Mouse (Mus musculus) spleen, postnatal 4 days (tissue): ENCODE measurements at regions not wholly inside any gene's neighbourhood (a gene's known extent, or its start where the extent isn't known, plus 50 kb on each side); places are given as distances from the start of the nearest gene placed in this dataset.
A peak's percentile ranks its signal among the peaks of the same experiment; 100 is the strongest.
"Not testable (repeated sequence)": the region's sequence is repeated elsewhere in the genome, so short reads cannot be mapped to it uniquely, and the experiment has no call there.

ENCODE experiments used
- DNase-seq, 2 experiments: peaks; one replicate each; pipeline ENCODE4 v3.0.0; 2022; ENCODE audit warnings: low spot score in 2 of 2

DNA sequence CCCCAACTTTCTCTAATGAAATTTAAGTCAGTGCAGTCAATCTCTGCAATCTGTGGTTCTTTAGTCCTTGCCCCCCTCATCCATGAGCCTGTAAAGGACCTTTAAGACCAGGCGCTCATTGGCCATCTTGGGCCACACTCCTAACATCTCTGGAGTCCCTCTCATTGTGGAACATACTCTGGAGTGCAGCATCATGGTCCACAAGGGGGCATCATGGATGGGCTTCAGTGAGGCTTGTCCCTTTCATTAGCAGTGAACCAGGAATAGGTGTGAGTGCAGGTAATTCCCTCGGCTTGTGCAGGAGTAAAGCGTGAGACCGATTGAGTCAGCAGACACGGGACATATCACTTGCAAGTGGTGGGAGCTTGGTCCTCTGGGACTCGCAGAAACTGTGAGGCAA, 137.7 kb downstream of the Sall1 start:
- no peak for DNase-seq

DNA sequence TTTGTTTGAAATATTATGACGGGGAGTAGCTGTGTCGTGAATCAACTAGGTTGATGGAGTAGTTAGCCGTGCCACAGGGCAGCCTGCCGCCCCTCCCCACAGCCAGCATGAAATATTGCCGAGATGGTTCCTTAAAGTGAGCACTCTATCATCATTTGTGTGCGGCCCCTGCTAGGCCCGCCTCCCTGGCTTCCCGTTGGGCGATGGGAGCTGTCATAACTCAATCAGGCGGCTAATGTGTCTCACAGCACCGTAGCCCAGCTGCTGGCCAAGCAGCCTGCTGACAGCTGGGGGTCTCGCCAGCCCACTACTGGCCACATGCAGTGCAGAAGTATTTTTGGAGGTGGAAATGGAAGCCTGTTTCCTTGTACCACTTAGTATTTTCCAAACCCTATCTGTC, 140.9 kb downstream of the Sall1 start:
- DNase-seq: no peak

DNA sequence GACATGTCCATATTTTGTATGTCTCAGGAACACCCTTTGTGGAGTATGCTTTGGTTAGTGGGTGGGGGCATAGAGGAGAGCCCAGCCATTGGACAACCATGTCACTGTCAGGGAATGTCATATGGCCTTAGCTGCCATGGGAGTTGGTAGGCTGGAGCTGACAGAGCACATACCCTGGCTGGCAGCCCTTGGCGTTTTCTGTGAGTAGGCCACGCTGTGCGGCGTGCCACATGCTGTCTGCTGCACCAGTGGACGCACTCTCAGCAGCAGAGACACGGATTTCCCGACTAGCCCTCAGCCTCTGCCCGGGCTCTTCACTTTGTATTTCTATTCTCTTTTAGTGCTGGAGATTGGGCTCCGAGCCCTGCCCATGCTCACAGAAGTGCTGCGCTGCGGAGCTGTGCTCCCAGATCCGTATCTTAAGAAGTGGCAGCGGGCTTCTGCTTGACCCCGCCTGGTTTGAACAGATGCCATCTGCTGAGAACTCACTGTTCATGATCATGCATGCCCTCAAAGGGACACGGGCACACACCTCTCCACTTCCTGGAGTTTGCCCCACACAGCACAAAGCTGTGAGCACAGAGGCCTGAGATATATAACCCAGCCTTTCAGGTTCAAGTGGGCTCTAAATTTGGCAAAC, 160.1 kb downstream of the Sall1 start:
- no peak for DNase-seq

DNA sequence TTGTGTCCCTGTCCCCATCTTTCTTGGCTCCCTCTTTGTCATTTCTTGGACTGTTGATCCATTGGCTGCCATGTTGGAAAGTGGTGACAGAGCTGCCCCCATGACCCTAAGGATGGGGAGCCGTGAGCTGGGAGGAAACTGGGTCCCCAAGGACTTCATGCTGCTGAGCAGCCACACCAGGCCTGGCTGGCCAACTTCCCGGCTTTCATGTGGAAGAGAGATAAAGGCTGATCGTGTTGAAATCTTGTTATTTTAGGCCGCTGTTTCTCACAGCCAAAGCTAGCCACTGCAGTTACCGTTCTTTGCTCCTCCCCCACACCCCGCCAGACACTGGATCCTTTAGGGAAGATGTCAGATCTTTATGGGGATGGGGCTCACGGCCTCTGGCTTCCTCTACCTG, 164.1 kb downstream of the Sall1 start:
- DNase-seq: no peak

DNA sequence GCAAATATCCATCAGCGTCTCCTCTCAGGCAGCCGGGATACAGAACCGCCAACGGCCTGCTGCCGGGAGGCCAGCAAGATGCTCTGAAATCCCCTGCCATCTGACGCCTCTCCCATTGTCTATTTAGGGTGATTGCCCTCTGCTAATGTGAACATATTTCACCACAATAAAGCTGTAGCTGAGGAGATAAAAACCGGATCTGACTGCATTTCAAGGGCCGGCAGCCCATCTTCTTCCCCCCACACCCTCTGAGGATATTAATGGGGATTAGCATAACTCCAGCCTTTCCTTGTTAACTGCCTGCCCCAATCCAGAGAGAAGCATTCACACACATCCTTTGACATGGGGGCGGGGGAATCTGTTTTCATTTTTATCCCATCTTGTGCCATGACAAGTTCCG, 166.0 kb downstream of the Sall1 start:
- DNase-seq: no peak

DNA sequence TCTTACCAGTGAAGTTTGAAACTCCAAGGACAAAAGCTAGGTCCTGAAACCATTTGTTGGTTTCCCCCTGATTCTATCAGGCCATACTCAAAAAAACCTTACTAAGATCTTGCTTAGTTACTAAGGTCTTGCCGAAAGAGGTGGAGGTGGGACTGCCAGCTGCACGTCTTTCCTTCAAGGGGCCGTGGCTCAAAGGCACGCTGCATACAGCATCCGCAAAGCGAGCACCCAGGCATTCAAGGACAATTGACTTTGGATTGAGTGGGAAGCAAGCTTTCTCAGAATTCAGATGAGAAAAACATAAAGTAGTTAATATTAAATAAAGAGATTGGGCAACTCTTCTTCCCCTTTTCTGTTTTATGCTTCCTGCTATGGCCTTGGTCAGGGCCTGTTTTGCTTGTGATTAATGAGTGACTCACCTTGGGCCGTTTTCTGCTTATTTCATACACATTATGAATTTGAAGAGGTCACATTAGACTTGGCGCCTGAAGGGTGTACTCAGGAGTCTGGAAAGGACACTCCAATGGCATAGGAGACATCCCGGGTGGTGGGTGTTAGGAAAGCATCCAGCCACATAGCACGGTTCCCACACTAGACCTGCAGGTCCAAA, 166.1 kb downstream of the Cyld start:
- no peak for DNase-seq

DNA sequence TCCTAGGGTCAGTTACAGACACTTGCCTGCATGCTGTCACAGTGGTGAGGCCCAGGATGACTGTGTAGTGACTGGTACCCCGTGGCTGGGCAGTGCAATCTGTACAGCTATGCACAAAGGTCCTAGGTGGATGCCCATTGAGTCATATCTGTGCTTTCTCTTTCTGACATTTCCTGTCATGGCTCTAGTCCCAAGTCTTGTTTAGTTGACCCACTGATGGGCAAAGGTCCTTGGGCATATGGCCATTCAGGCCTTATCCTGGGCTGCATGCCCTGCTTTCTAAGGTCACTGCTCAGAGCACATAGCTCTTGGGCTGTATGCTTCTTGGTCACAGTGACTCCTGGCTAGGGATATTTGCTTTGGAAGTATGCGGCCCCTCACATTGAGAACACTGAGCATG, 160.4 kb downstream of the Cyld start:
- no peak for DNase-seq

DNA sequence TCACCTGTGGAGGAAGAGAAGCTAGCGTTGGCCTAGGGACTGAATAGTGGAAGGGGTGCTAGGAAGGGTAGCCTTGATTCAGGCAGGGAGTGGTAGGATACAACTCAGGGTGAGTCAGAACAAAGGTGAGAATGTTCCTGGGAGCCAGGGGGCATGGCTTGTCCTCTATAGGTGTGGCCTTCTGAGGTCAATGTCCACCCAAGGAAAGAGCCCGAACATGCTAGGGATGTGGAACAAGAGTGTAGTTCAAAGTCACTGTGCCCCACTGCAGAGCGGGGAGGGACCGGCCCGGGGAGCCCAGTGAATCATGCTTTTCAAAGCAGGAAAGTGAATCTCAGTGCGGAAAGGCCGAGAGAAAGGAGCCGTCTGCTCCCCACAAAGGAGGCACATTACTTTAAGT, 156.4 kb downstream of the Cyld start:
- DNase-seq: no peak

DNA sequence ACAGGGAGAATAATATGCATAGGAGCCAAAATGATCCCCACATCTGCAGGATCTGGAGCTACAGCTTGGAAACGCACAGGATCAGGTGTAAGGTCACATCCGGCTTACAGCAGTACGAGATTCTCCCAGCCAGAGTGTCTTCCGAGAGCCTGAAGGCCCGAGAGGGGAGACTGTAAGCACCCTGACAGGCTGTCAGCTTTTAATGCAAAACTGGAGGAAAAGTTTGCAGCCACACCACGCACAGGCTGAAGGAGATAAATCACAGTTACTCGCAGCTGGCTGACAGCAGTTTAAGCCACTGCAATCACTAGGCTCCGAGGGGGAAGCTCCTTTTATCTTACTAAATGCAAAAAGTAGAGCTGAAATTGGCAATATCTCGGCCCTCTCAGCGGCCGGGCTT, 149.1 kb downstream of the Cyld start:
- no peak for DNase-seq

DNA sequence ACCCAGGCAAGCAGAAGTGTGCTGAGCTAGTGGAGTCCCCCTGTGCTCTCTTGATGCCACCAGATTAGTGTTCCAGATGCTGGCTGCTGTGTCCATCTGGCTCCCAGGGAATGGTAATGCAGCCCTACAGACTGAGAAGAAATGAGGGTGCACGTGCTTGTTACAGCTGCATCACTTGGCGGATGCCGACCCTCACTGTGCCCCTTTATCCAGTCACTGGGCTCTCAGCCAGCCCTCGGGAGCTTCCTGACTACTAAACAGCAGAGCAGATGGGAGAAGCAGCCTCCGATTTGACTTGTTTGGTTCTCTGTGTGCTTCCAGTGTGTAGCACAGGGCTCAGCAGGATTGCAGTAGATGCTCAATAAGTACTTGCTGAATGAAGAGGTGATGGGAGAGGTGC, 147.5 kb downstream of the Cyld start:
- no peak for DNase-seq

DNA sequence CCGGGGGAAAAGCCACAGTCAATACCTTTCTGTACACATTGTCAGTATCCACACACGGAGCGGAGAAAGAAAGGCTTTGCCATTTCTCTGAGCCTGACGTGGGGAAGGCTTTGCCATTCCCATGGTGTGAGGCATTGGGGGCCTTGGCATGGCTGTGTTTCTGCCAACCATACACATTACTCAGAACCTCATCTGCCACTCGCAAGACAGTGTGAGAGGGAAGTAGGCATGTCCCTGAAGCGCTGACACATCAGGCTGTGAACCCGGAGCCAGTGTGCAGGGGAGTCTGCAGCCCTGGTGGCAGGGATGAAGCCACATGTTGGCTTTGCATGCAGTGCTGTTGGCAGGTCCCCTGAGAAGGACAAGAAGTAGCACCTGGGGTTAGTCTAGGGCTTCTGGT, 145.6 kb downstream of the Cyld start:
- DNase-seq: no peak

DNA sequence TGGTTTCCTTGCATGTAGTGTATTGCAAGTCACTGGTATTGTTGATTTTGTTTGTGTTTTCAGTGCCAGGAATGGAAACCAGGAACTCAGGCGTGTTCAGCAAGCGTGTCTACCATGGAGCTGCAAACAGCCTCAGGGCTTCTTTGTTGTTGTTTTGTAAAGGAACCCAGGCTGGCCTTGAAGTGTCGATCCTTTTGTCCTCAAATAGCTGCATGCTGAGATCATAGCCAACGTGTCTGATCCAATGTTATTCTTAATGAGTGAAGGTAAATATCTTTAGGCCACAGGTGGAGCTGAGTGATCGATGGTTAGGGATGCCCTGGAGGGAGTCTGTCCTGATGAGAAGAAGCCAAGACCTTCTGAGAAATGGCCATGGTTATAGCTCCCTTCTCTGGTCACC, 143.3 kb downstream of the Cyld start:
- no peak for DNase-seq

DNA sequence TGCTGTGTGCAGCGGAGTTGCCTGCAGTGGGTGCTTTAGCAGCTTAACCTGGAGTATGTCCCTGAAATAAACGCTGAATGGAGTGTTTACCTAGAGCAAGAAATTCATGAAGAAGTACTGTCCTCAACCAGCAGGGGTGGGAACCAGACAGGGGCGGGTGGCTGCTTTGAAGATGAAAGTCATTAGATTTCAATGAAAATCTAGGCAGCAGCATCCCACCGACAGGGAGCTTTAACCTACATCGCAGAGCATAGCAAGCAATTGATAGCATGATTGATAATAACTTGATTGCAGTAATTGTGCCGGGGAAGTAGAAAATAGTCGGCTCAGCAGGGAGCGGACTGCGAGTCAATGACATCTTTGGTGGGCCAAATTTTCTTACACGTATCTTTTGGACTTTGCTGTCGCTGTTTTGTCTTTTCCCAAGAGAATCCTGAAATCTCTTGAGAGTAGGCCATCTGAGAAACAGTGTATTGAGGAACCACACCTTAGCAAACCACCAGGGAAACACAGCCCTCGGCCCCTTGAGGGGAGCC, 139.0 kb downstream of the Cyld start:
- DNase-seq: no peak

DNA sequence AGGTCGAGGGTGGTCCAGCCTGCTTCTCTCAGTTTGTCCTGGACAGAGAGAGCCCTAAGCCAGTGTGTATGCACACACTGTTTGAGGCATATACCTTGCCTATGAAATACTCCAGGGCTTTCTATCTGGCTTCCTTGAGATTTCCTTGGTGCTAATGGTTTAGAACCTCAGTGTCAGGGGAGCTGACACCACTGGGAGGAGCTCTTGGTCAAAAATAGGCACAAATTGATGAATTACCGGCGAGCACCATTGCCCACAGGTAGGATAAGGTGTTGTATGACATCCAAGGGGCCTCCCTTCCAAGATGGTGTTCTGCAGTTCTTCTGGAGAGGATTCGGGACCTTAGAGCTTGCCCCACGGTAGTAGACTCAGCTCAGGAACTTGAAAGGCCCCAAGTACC, 129.0 kb downstream of the Cyld start:
- peak; percentile 5 to 34 for DNase-seq

DNA sequence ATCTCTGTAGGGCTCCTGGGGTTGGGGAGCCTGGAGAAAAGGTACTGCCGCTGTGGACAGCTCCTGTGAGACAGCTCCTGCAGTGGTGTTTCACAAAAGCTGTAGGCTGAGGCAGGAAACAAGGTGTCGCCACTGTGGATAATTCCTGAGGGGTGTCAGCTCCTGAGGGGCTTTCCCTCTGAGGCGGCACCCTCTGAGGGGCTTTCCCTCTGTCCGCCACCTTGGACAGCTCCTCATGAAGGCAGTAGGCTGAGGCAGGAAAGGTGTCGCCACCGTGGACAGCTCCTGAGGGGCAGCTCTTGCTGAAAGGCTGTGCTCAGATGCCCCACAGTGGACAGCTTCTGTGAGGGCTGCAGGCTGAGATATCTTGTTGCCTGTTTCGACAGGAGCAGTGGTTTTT, 127.1 kb downstream of the Cyld start:
- peak in 1 of 2 experiments; percentile 8 for DNase-seq

DNA sequence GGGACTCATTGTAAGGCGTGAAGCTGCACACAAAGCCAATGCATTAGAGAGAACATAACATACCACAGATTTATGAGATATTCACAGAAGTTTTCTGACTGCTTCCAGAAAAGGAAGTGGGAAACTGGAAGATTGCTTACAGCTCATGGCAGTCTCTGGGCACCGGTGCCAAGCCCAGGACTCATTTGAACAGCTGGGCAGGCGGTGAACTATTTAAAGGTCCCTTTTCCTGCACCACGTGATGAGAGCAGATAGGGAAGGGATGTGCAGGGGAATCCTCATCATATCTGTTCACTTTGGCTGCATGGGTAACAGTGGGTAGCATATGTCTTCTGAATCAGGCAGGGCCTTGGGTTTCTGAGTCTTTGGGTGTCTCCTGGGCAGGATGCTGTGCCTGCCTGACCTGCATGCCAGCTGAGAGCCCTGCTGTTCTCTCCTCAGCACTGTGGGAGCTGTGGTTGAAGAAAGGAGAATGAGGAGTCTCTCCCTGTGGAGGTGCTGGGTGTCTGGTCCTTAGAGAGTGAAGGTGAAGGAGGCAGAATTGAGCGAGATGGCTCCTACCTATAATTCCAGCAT, 123.5 kb downstream of the Cyld start:
- DNase-seq: peak in 1 of 2 experiments; percentile 31

DNA sequence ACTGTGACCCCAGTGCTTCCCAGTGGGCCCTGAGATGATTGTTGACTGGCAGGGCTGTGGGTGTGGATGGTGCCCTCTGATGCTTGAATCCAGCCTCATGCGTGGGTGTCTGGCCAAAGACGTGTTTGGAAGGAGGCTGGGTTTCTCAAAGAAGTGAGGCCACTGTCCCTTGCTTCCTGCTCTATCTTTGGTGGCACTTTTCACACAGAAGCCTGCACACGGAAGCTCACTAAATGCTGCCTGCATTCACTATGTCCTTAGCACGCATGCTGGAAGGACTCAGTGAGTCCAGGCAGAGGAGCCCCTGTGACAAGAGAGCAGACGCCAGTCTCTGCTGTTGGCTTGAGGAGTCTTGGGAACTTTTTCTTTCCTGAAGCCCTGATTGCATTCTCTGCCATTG, 119.6 kb downstream of the Cyld start:
- peak in 1 of 2 experiments; percentile 55 for DNase-seq

DNA sequence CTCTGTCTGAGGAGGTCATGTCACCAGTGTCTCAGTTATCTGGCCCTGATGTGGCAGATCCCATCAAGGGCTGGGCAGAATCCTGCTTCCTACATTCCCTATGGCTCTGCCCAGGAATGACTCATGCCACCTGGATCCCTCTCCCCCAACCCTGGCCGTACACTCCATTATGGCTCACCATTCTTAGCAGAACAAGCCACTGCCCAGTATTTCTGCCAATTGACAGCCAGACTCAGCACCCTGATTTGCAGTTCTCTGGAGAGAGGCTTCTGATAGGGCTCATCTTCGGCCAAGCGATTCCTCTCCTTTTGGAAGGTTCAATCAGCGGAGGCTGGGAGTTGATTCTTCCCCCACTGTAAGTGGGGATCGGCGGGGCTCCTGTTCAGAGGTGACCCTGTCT, 117.4 kb downstream of the Cyld start:
- peak in 1 of 2 experiments; percentile 44 for DNase-seq

DNA sequence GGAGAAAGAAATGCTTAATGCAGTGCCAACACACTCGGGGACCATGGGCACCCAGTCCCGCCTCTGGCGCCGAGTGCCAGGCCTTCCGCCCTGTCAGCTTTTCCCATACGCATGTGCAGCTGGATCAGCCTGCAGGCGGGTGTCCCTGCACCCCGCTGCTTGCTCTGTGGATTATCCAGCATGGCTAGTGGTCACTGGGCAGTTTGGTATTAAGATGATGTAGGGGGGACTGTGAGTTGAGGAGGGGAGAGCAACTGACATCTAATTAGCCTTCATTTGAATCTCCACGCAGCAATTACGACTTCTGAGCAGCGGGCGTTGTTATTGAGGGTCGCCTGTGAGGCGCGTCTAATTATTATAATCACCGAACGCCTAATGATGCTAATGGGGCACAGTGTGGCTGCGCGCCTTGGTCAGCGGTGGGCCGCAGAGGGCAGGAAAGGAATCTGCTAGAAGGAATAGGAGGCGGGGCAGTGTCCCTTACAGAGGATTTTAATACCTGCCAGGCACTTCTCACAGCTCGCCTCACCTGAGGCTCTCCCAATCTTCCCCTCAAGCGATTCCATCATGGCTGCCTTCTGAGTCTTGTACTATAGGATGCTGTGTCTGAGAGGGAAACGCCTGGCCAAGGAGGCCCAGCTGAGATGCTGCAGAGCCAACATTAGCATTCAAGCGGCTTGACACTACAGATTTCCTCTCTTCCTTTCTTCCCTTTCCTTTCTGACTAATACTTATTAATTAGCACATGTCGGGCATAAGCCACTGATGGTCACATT, 116.3 kb downstream of the Cyld start:
- peak in 1 of 2 experiments; percentile 47 for DNase-seq

DNA sequence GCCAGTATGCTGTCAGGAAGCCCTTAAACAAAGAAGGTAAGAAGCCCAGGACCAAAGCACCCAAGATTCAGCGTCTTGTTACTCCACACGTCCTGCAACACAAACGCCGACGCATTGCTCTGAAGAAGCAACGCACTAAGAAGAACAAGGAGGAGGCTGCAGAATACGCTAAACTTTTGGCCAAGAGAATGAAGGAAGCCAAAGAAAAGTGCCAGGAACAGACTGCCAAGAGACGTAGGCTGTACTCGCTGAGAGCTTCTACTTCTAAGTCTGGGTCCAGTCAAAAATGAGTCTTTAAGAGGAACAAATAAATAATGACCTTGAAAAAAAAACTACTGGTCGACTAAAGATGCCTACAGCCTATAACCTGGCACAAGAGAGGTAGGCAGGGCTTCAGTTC, 110.0 kb downstream of the Cyld start:
- not testable (repeated sequence) for DNase-seq
